Mouse (Mus musculus) naive thymus-derived CD4-positive, alpha-beta T cell, adult 5 months (primary cell): ENCODE results near the gene Olfr804. TPM values are rescaled to one million over a fixed set of nuclear protein-coding genes. Genes with fewer than 3 reads are reported as not detected.

Experiments used
- polyA plus RNA-seq: library from polyadenylated mRNA; unstranded; fragments of 100-300 nt; shearing (Covaris generic); gene quantifications from one replicate; pipeline ENCODE4 v1.2.1, GENCODE M21; 2017

Gene Olfr804
- not detected for polyA plus RNA-seq

DNA sequence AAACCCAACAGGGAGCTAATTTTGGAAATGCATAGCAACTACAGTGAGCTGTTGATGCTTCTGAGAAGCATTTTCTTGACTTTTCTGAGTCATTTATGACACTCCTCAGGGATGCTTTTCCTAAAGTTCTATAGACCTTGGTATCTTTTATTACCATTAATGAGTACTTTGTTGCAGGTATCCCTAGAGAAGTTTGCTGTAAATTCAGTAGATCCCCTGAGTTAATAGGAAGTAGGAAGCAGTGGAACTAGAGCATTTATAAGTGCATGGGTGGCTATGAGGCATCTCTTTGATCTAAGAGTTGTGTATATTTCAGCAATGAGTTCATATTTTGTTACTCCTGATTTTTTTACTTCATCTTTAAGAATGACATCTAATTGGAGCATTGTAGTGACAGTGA is at the start of gene Olfr804:
Gene Olfr804 (plus strand): TSS at position 301 of the 400 bp plus-strand sequence.

DNA sequence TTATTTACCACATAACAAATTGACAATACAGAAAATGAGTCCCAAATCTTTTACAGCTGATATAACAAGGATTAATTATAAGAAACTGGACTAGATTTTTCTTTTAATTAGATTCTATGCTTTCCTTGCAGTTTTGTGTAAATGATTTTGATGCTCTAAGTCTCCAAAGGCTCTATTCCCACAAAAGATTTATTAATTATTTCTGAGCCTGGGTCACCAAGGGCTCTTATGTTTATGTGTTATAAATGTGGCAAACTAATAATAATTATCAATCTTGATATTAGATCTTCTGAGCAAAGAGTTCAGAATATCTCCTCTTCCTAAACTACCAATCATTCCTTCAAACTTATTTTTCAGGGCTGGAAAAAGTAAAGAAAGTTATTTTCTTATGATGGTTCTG is 45.6 kb upstream of the Olfr804 start, which contains the start of gene Olfr800:
Gene Olfr800 (plus strand): TSS at position 301 of the 400 bp plus-strand sequence.

DNA sequence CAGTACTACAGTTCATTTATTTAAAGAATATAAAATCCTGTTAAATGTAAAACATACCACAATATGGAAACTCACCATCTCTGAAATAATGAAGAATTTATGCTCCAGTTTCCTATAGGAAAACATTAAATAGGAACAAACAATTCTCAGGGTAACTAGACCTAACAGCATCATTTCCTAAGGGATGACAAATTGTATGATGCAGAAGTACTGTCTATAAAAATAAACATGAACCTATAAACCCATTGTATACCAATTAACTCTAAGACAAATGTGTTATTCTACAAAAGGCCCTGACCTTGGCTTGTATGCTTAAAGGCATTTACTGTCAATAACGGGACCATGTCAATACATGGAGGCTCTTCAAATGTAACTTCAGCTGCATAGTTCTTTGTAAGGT is 29.2 kb upstream of the Olfr804 start, which contains the start of gene Olfr801:
Gene Olfr801 (minus strand): TSS at position 101 of the 400 bp plus-strand sequence.

DNA sequence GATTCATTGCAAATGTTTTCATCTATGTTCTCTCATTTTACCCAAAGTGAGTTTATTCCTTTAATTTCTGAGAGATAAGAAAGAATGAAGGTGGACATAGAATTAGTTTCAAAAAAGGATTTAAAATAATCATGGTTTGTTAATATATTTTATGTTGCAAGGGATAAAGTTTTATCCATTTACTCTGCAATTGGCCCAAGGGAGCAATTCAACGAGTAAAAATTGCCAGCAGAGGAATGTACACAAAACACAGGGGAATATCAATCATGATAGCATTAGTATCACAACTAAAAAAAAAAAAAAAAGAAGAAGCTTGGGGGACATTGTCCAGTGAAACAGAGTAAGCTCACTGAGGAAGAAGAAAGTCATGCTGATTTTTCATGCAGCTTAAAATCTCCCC is 14.9 kb upstream of the Olfr804 start, which contains the start of gene Olfr802:
Gene Olfr802 (minus strand): TSS at position 101 of the 400 bp plus-strand sequence.

DNA sequence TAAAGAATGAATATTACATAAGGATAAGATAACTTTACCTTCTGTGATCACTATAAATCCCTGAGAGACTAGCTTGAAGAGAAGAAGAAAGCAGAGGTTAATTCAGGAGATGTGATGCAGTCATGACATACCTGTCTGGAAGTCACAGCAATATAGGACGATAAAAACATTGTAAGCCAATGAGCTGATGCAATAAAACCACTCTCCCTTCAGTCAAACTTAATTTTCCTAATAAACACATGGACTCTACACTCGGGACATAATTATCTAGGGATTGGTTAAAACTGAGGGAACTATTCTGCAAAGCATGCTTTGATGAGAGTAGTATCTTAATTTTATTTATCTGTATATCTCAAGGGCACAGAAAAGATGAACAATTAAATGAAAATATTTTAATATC is 8.8 kb upstream of the Olfr804 start, which contains the start of gene Olfr803:
Gene Olfr803 (minus strand): TSS at position 101 of the 400 bp plus-strand sequence.

DNA sequence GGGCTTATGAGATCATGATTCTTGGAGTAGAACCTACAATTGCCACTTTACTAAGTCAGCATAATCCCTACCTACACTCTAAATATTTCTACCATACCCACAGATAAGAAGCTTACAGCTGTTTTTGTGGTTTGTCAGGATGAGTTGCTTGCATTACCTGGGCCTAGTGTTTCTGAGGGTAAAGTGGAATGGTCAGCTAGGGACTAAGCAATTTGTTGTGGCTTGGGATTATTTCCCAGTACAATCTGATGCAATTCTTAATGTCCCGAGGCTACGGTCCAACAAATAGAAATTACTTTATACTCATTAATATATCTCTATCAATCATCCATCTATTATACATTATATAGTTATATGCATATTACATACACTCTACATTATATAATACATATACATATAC is 26.3 kb downstream of the Olfr804 start, which contains the start of gene Olfr805:
Gene Olfr805 (minus strand): TSS at position 101 of the 400 bp plus-strand sequence.

DNA sequence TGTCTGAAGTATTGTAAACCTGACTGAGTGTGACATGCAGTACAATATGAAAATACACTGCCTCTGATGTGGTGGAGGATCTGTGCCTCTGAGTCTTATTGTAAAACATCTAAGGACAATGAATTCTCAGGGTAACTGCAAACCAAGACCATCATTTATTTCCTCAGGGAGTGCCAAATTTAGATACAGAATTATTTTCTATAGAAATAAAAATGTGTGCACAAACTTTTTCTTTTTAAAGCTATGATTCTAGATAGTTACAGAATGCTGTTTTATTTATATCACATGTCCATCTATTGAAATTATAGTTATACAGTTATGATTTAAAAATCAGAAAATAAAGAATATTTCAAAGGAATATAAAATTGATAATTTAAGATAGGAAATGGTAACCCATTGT is 38.8 kb downstream of the Olfr804 start, which contains the start of gene Olfr806:
Gene Olfr806 (minus strand): TSS at position 101 of the 400 bp plus-strand sequence.

DNA sequence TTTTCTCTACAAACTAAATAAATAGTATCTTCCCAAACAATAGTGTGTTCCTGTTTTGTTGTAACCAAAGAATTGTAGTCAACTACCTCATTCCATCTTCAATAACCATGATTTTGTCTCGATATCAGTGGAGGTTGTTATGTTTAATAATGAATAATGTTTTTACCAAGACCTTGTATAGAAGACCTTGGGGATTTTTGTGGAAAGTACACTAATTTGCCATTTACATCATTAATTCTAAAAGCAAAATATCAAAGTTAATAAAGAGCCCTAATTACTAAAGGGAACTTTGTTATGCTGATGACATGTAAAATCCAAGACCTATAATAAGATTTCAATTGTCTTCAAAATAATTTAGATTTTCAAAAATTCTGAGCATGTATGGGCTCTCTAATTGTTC is 54.7 kb downstream of the Olfr804 start, which contains the start of gene Olfr807:
Gene Olfr807 (minus strand): TSS at position 101 of the 400 bp plus-strand sequence.

Other genes starting within 250 kb of the Olfr804 start
- 0.34 TPM for gene Olfr787, start 241.3 kb upstream of the Olfr804 start, polyA plus RNA-seq
- gene Olfr788, start 232.2 kb upstream of the Olfr804 start, polyA plus RNA-seq = not detected
- gene Olfr789, start 218.5 kb upstream of the Olfr804 start, polyA plus RNA-seq = not detected
- not detected for gene Olfr790, start 204.7 kb upstream of the Olfr804 start, polyA plus RNA-seq
- not detected for gene Olfr791, start 181.4 kb upstream of the Olfr804 start, polyA plus RNA-seq
- not detected for gene Olfr792, start 164.0 kb upstream of the Olfr804 start, polyA plus RNA-seq
- gene Olfr794, start 135.6 kb upstream of the Olfr804 start, polyA plus RNA-seq = not detected
- gene Olfr796, start 90.6 kb upstream of the Olfr804 start, polyA plus RNA-seq = not detected
- gene Olfr798, start 75.3 kb upstream of the Olfr804 start, polyA plus RNA-seq = 0.16 TPM
- gene Olfr799, start 65.7 kb upstream of the Olfr804 start, polyA plus RNA-seq = not detected
- not detected for gene Olfr800, start 45.5 kb upstream of the Olfr804 start, polyA plus RNA-seq
- gene Olfr801, start 29.3 kb upstream of the Olfr804 start, polyA plus RNA-seq = not detected
- gene Olfr802, start 15.0 kb upstream of the Olfr804 start, polyA plus RNA-seq = not detected
- not detected for gene Olfr803, start 8.9 kb upstream of the Olfr804 start, polyA plus RNA-seq
- not detected for gene Olfr805, start 26.2 kb downstream of the Olfr804 start, polyA plus RNA-seq
- gene Olfr806, start 38.7 kb downstream of the Olfr804 start, polyA plus RNA-seq = not detected
- gene Olfr807, start 54.6 kb downstream of the Olfr804 start, polyA plus RNA-seq = not detected
- gene Olfr808, start 62.3 kb downstream of the Olfr804 start, polyA plus RNA-seq = not detected
- not detected for gene Olfr809, start 71.4 kb downstream of the Olfr804 start, polyA plus RNA-seq
- not detected for gene Olfr810, start 91.7 kb downstream of the Olfr804 start, polyA plus RNA-seq
- gene Olfr811, start 101.2 kb downstream of the Olfr804 start, polyA plus RNA-seq = not detected
- 0.56 TPM for gene Olfr812, start 142.9 kb downstream of the Olfr804 start, polyA plus RNA-seq
- gene Olfr813, start 152.2 kb downstream of the Olfr804 start, polyA plus RNA-seq = not detected
- gene Olfr814, start 176.6 kb downstream of the Olfr804 start, polyA plus RNA-seq = 0.09 TPM
- not detected for gene Olfr815, start 202.7 kb downstream of the Olfr804 start, polyA plus RNA-seq
- 0.34 TPM for gene Olfr816, start 212.4 kb downstream of the Olfr804 start, polyA plus RNA-seq
- not detected for gene Olfr818, start 245.9 kb downstream of the Olfr804 start, polyA plus RNA-seq